Mouse (Mus musculus): Measurements from ENCODE around the gene Senp5.

GRCm38 (mm10) chr16:31944698-31945255, 58.3 kb downstream of the Senp5 start:
- TF ChIP-seq POLR2A (IDR thresholded peaks at IDR 0.05; ENCODE audit: low read depth, low read length) (no peak), CTCF (conservative IDR thresholded peaks at IDR 0.05; ENCODE audit: insufficient read depth, insufficient read length, low read depth, low read length) (no peak)
